Mouse (Mus musculus): ENCODE measurements around the gene Ang4.

Gene Ang4

GRCm38 (mm10) chr14:51773490-51773889, at the start of gene Ang4:
Gene Ang4 (minus strand): TSS chr14:51773590.
- no peak for DNase-seq (ENCODE audit: inconsistent age in 2 of 2, low spot score in 1 of 2)

- no peak for DNase-seq (ENCODE audit: inconsistent age in 2 of 2, low spot score in 1 of 2)
Observed at GRCm38 (mm10) chr14:51799746-51800145, 26.4 kb upstream of the Ang4 start, which contains the start of gene AY358078. Gene AY358078 (plus strand): TSS chr14:51800046.

GRCm38 (mm10) chr14:51794106-51794505, 20.7 kb upstream of the Ang4 start:
- no peak for DNase-seq (ENCODE audit: inconsistent age in 2 of 2, low spot score in 1 of 2)

GRCm38 (mm10) chr14:51789196-51789595, 15.8 kb upstream of the Ang4 start:
- peak in 1 of 2 experiments; percentile 27 for DNase-seq (ENCODE audit: inconsistent age in 2 of 2, low spot score in 1 of 2)

GRCm38 (mm10) chr14:51787061-51787460, 13.7 kb upstream of the Ang4 start:
- no peak for DNase-seq (ENCODE audit: inconsistent age in 2 of 2, low spot score in 1 of 2)

GRCm38 (mm10) chr14:51786335-51786734, 12.9 kb upstream of the Ang4 start:
- no peak for DNase-seq (ENCODE audit: inconsistent age in 2 of 2, low spot score in 1 of 2)

- DNase-seq (ENCODE audit: inconsistent age in 2 of 2, low spot score in 1 of 2): no peak
Observed at GRCm38 (mm10) chr14:51778865-51779481, 5.6 kb upstream of the Ang4 start.

GRCm38 (mm10) chr14:51777791-51778190, 4.4 kb upstream of the Ang4 start:
- DNase-seq (ENCODE audit: inconsistent age in 2 of 2, low spot score in 1 of 2): no peak

GRCm38 (mm10) chr14:51771378-51771777, 2.0 kb downstream of the Ang4 start:
- peak in 1 of 2 experiments; percentile 58 for DNase-seq (ENCODE audit: inconsistent age in 2 of 2, low spot score in 1 of 2)

- no peak for DNase-seq (ENCODE audit: inconsistent age in 2 of 2, low spot score in 1 of 2)
Observed at GRCm38 (mm10) chr14:51755944-51756343, 17.4 kb downstream of the Ang4 start.

- DNase-seq (ENCODE audit: inconsistent age in 2 of 2, low spot score in 1 of 2): peak in 1 of 2 experiments; percentile 29
Observed at GRCm38 (mm10) chr14:51740347-51741170, 32.8 kb downstream of the Ang4 start.

- DNase-seq (ENCODE audit: inconsistent age in 2 of 2, low spot score in 1 of 2): no peak
Observed at GRCm38 (mm10) chr14:51739150-51739993, 34.0 kb downstream of the Ang4 start.

- no peak for DNase-seq (ENCODE audit: inconsistent age in 2 of 2, low spot score in 1 of 2)
Observed at GRCm38 (mm10) chr14:51738411-51739149, 34.8 kb downstream of the Ang4 start.

GRCm38 (mm10) chr14:51737967-51738366, 35.4 kb downstream of the Ang4 start:
- DNase-seq (ENCODE audit: inconsistent age in 2 of 2, low spot score in 1 of 2): no peak

GRCm38 (mm10) chr14:51717083-51717482, 56.3 kb downstream of the Ang4 start, which contains the start of gene Gm5800:
Gene Gm5800 (minus strand): TSS chr14:51717183.
- no peak for DNase-seq (ENCODE audit: inconsistent age in 2 of 2, low spot score in 1 of 2)

Data from adrenal gland, adult (tissue).